Mouse (Mus musculus) E14TG2a.4 (cell line): ENCODE results near the gene Osm.

ENCODE experiments used
- H3K27me3 ChIP-seq: 2 replicates; pipeline ENCODE4 v1.6.1; 2014; ENCODE audit warnings: low read length, control low read depth; ENCODE audit not compliant: insufficient read depth
- H3K36me3 ChIP-seq: 2 replicates; pipeline ENCODE4 v1.6.1; 2014; ENCODE audit warnings: low read length, control low read depth; ENCODE audit not compliant: insufficient read depth
- H3K4me1 ChIP-seq: replicated peaks from 2 replicates; pipeline ENCODE4 v1.6.1; 2014; ENCODE audit warnings: low read depth, low read length, control low read depth
- H3K4me3 ChIP-seq: replicated peaks from 2 replicates; pipeline ENCODE4 v1.5.1; 2014; ENCODE audit warnings: mild to moderate bottlenecking, low read length
- H3K9me3 ChIP-seq: 2 replicates; pipeline ENCODE4 v1.6.1; 2014; ENCODE audit warnings: low read length, control low read depth
- CTCF ChIP-seq: conservative IDR thresholded peaks from 2 replicates; pipeline ENCODE4 v1.5.1; 2014; ENCODE audit warnings: low read length
- NANOG ChIP-seq: IDR thresholded peaks from 2 replicates; pipeline ENCODE4 v1.6.1; 2014; ENCODE audit warnings: borderline replicate concordance, low read length, mixed read lengths
- POU5F1 ChIP-seq: IDR thresholded peaks from 2 replicates; pipeline ENCODE4 v1.6.1; 2014; ENCODE audit warnings: low read length, borderline replicate concordance

The Osm gene

DNA sequence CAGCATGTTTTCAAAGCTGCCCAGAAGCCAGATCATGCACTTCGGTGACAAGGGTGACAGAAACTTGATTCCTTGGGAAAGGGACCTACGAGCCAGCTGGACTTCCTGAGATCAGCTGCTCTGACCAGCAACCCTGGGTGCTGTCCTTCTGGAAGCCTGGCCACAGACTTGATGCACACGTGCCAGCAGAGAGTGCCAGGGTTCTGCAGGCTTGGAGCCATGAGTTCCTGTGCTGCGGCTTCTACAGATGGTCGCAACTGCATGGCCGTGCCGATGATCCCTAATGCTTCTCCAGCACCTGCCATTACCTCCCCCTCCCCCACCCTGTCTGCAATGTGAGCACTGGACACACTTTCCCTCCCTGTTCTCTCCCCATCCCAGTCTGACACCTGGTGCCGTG lies 7.8 kb upstream of the Osm start:
- TF ChIP-seq NANOG (no peak), CTCF (no peak)
- Histone ChIP-seq H3K27me3 (no peaks in the 10 kb centered on the region), H3K4me1 (peaks cover 46% of the 10 kb centered on the region), H3K36me3 (no peaks in the 10 kb centered on the region), H3K4me3 (no peak overlapping the region), H3K9me3 (no peaks in the 10 kb centered on the region)

DNA sequence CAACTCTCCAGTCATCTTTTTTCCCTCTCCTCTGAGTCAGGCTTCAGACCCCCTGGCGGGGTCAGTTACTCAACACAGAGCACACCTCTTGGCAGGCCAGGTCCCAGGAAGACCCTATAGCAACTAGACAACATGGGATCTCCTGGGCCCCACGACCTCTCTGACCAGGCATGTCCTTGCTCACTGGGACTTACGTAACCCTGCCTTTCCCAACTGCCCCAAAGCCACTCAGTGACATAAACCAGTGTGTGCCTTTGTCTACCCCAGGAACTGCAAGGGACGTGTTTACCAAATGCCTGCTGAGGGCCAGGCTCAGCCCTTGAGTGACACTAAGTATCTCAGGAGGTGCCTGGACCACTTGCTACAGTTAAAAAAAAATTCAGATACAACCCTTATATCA lies 6.4 kb upstream of the Osm start:
- Histone ChIP-seq H3K27me3 (no peaks in the 10 kb centered on the region), H3K36me3 (no peaks in the 10 kb centered on the region)

DNA sequence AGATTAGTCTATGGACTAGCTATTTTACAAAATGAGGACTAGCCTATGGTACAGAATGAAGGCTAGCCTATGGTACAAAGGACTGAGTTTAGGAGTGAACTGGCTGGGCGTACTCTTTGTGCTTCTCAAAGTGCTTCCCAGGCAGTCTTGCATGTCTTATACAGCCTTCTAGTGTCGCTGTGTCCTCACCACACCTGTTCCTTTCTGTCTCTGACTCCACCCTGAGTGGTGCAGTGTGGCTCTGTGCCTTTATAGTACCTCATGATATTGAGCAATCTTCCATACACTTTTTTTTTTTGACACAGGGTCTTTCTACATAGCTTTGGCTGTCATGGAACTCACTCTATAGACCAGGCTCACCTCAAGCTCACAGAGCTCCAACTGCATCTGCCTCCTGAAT lies 4.8 kb upstream of the Osm start:
- Histone ChIP-seq H3K4me1 (peaks cover 57% of the 10 kb centered on the region), H3K9me3 (no peaks in the 10 kb centered on the region), H3K36me3 (no peaks in the 10 kb centered on the region), H3K4me3 (peak overlapping the region; percentile 51; the same call in 1 of the 2 replicates), H3K27me3 (peaks cover 9% of the 10 kb centered on the region)
- TF ChIP-seq CTCF (no peak), NANOG (no peak), POU5F1 (no peak)

More for the DNA sequence above, 6.4 kb upstream of the Osm start:
- peaks cover 45% of the 10 kb centered on the region for H3K4me1 ChIP-seq
- H3K4me3 ChIP-seq = peak overlapping the region; percentile 60
- no peaks in the 10 kb centered on the region for H3K9me3 ChIP-seq
- no peak for TF ChIP-seq CTCF
- no peak for TF ChIP-seq NANOG
- TF ChIP-seq POU5F1 = no peak

DNA sequence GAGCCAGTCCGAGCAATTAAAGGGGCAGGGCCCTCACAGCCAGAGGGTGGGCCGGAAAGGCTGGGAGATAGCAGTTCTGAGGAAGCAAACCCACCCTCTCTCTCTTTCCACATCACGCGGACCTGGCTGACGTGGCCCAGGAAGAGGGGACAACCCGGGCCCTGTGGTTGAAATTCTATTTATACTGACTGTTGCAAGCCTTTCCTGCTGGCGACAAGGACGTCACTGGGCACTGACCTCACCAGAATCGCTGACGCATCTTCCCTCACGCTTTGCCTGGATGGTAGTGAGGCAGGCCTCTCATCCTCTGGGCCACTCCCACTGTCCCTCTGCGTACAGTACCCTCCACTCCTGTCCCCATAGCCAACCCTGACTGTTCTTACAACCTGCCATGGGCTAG lies 3.6 kb upstream of the Osm start:
- H3K9me3 ChIP-seq = no peaks in the 10 kb centered on the region
- peaks cover 19% of the 10 kb centered on the region for H3K27me3 ChIP-seq
- H3K36me3 ChIP-seq = no peaks in the 10 kb centered on the region
- H3K4me1 ChIP-seq = peaks cover 69% of the 10 kb centered on the region
- TF ChIP-seq NANOG (no peak), POU5F1 (no peak), CTCF (no peak)
- no peak overlapping the region for H3K4me3 ChIP-seq

GRCm38 (mm10) chr11:4235052-4235655 lies 1.1 kb upstream of the Osm start:
- TF ChIP-seq NANOG = no peak
- H3K36me3 ChIP-seq = no peaks in the 10 kb centered on the region
- H3K27me3 ChIP-seq = peaks cover 34% of the 10 kb centered on the region
- no peaks in the 10 kb centered on the region for H3K9me3 ChIP-seq
- no peak overlapping the region for H3K4me3 ChIP-seq
- H3K4me1 ChIP-seq = peaks cover 76% of the 10 kb centered on the region

DNA sequence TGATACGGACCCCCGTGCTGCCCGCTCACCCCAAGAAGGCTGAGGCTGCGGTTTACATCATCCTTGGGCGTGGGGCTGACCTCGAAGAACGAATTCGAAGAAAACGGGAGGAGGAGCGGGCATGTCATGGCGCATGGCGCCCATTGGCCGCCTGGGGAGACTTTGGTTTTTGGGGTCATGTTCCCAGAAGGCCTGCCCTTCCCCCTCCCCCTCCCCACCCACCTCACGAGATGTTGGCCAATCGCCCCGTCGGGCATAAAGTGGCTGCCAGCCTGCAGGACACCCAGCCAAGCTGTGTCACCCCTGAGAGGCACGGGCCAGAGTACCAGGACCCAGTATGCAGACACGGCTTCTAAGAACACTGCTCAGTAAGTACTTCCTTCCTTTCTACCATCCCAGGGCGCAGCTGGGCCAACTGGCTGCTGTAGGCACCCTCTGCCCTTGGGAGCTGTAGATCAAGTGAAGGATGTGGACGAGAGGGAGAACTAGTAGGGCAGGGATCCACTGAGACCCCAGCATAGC lies 387 bp downstream of the Osm start:
- no peaks in the 10 kb centered on the region for H3K36me3 ChIP-seq
- TF ChIP-seq NANOG (no peak), POU5F1 (no peak), CTCF (no peak)
- no peaks in the 10 kb centered on the region for H3K9me3 ChIP-seq
- peaks cover 36% of the 10 kb centered on the region for H3K27me3 ChIP-seq
- H3K4me3 ChIP-seq = peak overlapping the region; percentile 59
- H3K4me1 ChIP-seq = peaks cover 76% of the 10 kb centered on the region

DNA sequence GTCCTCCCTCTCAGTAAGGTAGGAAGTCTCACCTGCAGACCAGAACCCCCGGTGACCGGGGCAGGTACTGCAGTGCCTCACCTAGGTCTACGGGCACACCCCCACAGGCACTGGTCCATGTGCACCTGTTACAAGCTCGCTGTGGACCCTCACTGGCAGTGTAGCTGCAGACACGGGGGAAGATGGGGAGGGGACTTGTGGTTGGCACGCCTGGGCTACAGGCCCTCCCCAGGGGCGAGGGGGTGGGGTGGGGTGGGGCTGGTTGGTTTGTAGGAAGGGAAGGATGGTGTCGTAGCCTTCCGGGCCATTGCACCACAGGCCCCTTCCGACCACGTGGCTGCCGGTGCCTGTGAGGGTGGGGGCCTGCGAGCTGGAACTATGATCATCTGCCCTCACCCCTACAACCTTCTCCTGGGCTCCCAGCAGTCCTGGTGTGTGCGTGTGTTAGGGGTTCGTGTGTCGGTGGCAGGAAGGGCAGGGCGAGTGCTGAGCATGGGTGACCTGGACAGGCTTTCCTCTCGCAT lies 1.2 kb downstream of the Osm start:
- TF ChIP-seq CTCF (peak; percentile 34), NANOG (no peak)
- Histone ChIP-seq H3K9me3 (no peaks in the 10 kb centered on the region), H3K36me3 (no peaks in the 10 kb centered on the region), H3K4me3 (peak overlapping the region; percentile 59), H3K4me1 (peaks cover 80% of the 10 kb centered on the region), H3K27me3 (peaks cover 36% of the 10 kb centered on the region)

DNA sequence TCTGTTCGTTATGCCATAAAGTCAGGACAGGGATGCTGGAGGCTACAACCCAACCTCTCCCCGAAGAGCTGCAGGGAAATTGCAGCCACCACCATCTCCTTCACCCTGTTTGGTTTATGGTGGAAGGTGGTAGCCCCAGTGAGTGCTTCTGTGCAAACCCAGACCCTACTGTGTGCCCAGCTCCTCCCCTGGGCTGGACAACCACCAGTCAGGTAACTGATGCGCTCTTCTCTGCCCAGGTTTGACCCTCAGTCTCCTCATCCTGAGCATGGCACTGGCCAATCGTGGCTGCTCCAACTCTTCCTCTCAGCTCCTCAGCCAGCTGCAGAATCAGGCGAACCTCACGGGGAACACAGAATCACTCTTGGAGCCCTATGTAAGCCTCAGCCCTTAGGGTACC lies 1.9 kb downstream of the Osm start:
- Histone ChIP-seq H3K4me3 (peak overlapping the region; percentile 59), H3K36me3 (no peaks in the 10 kb centered on the region), H3K4me1 (peaks cover 80% of the 10 kb centered on the region), H3K27me3 (peaks cover 36% of the 10 kb centered on the region), H3K9me3 (no peaks in the 10 kb centered on the region)
- TF ChIP-seq CTCF (no peak), NANOG (no peak), POU5F1 (no peak)

GRCm38 (mm10) chr11:4239691-4240090 lies 3.5 kb downstream of the Osm start:
- peaks cover 75% of the 10 kb centered on the region for H3K4me1 ChIP-seq
- no peaks in the 10 kb centered on the region for H3K9me3 ChIP-seq
- no peaks in the 10 kb centered on the region for H3K36me3 ChIP-seq
- peaks cover 36% of the 10 kb centered on the region for H3K27me3 ChIP-seq
- peak overlapping the region; percentile 62 for H3K4me3 ChIP-seq
- no peak for TF ChIP-seq CTCF
- TF ChIP-seq POU5F1 = no peak
- no peak for TF ChIP-seq NANOG
